Mouse (Mus musculus): ENCODE results near the gene Csnk2a2. TPM values are rescaled to one million over a fixed set of nuclear protein-coding genes. Genes with fewer than 3 reads are reported as not detected.

Csnk2a2 gene
- total RNA-seq (2021), result 10 to 100 TPM; 32.8 to 35.0 TPM
- long read RNA-seq, experiment 1, transcript Csnk2a2-201 (12 exons, 3,773 nt), result major isoform, 5 of 30 reads
- long read RNA-seq, experiment 1, partial matches to known transcripts, result 5 of 30 reads
- long read RNA-seq, experiment 1, other reads (novel, unspliced or antisense), result 20 of 30 reads
- long read RNA-seq, experiment 2, full-length matches to known transcripts, result 13 of 31 reads
- long read RNA-seq, experiment 2, partial matches to known transcripts, result 0 of 31 reads
- long read RNA-seq, experiment 2, other reads (novel, unspliced or antisense), result 18 of 31 reads

DNA sequence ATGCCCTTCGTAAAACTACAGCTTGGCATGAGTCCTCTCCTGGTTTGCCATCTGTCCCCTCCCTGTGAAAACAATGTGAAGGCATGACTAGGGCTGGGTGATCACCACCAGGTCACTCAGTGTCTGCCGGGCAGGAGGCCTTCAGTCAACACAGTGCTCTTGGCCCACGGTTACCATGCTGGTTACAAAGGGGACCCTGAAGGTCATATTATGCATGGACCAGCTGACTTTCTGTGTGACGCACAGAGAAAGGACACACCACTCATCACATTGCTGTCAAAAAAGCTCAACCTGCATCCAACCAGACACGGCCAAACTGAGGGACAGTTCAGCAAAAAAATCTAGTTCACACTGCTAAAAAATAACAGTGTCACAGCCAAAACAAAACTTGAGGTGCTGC lies at the start of gene Csnk2a2:
Gene Csnk2a2, minus strand, starts transcription at position 34 of the 400 bp plus-strand sequence.
- no peak for DNase-seq
- intact Hi-C loops (cut with DNase I), result no loop called here

DNA sequence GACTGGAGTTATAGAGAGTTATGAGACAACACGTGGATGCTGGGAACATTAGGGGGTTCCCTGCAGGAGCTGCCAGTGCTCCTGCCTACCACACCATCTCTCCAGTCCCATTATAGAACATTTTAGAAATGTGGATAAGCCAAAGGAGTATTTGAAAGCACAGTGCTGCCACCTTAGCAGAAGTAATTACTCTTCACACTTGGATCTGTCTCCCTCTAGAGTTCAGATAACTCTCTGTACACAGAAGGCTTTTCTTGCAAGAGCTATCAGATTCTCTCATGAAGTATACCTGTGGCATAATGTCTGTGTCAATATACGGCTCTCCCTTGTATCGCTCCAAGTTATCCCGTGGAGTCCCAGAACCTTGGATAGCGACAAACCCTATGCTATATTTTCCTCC lies 49.6 kb upstream of the Csnk2a2 start:
- DNase-seq, result no peak
- intact Hi-C loops (cut with DNase I), result no loop called here

DNA sequence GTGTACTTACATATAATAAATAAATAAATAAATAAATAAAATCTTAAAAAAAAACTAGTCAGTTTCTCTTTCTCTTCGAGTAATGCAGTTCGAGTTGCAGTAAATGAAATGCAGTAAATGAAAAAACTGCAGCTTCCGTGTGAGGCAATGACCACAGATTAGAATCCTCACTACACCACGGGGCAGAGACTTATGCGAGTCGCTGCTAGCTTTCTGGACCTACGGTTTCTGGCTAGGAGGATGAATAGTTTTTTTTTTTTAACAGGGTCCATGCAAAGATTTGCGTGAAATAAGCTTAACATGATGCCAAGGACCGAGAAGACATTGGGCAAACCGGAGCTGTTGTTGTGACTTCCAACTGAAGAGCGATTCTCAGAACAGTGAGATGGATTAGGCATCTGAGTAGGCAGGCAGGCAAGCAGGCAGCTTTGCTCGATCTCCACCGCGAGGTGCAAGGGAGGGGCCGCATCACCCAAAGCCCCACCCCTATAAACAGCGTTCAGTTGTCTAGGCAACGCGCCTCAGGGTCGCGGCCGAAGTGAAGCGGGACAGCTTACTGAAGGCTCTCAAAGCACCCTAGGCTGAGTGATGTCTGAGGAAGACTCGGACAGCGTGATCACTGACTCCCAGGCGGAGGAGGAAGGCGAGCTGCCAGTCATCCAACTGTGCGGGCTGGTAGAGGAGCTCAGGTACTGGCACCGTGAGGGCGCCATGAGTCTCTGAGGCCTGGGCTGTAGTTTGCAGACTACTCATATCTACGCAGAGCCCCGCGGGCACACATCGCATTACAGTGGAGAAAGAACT lies 43.9 kb upstream of the Csnk2a2 start, which contains the start of gene Ccdc113:
Gene Ccdc113, plus strand, starts transcription at position 502 of the 804 bp plus-strand sequence.
- intact Hi-C loops (cut with DNase I), result no loop called here
- DNase-seq, result peak; percentile 34 to 46

DNA sequence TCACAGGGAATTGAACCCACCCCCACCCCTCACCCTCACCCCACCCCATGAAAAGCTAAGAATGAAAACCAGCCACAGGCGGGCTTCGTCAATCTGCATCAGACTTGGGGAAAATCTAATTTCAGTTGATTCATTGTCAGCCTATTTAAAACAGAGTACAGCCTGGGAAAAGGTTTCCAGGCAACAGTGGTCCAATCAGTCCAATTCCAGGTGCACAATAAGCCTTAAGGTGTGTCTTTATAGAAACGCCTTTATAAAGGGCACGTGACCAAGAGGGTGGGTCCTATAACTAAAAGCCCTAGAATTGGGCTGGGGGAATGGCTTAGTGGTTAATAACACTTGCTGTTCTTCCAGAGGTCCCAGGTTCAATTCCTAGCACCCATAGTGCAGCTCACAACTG lies 42.4 kb upstream of the Csnk2a2 start:
- intact Hi-C loops (cut with DNase I), result no loop called here
- no peak for DNase-seq

DNA sequence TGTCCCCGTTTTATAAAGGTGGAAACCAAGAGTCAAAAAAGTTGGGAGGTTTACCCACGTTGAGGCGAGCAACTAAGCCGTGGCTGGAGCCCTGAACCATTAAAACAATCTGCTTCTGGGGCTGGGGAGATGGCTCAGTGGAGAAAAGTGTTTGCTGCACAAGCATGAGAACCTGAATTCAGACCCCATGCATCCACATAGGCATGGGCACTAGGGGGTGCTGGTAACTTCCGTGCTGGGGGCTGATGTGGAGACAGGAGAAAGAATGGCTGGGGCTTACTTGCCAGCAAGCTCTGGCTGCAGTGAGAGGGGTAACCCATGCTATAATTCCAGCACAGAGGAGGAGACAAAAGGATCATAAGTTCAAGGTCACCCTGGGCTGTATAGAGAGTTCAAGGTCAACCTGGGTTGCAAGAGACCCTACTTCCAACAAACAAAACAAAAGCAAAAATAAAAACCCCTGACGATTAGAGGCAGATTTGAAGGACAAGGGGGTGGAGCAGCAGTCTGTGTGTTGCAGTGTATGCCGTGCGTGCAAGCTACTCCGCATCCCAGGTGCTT lies 39.0 kb upstream of the Csnk2a2 start:
- no peak for DNase-seq
- intact Hi-C loops (cut with DNase I), result no loop called here

DNA sequence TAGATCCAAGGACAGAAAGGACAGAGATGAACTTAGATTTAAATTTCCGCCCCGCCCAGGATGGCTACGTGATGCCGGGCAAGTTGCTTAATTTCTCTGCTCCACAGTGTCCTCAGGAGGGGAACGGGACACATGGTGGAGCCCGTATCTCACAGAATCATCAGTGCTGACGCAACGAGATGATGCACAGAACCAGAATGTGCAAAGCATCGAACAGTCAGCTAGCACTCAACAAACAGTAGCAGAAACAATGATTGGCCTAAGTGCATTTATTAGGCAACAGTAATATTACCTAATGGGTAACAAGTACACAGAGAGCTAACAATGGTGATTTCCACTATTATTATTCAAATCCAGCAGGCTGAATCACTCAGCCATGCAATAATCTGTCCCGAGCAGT lies 38.4 kb upstream of the Csnk2a2 start:
- intact Hi-C loops (cut with DNase I), result no loop called here
- DNase-seq, result no peak

DNA sequence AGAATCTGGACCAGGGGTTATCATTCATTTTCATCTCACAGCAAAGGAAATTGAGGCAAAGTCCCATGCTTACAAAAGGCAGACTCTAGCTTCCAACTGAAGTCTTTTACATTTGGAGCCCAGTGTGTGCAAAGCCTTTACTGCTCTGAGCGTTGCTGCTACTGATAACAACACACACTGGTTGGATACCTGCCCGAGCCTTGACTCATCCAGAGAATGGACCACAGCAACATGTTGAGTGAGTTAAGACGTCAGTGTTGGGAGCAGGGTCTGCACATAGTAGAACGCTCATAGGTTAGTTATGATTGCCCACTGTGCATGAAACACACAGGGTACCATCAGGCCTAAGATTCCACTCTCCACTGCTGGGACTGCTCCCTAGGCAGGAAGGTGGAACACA lies 34.2 kb upstream of the Csnk2a2 start:
- intact Hi-C loops (cut with DNase I), result loop anchor here (1.0 kb wide), 1 partner anchor 8 kb away; no protein-coding TSS in a partner anchor
- DNase-seq, result no peak

DNA sequence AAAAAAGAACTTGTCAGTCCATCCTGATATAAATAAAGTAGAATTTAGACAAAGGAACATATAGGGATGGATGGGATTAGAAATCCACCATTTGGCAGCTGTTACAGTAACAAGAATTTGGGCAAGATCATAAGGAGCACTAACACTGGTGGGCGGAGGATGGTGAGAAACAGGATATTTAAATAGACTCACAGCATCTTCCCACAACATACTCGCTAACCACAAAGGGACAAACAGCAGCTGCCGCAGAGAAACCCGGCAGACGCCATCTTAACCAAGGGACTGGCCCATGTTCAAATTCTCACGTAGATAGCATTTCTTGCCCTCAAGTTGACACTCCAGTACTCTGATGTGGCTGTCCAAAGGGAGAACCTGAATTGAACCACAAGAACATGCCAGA lies 27.1 kb upstream of the Csnk2a2 start:
- DNase-seq, result no peak
- intact Hi-C loops (cut with DNase I), result loop anchor here (1.0 kb wide), 1 partner anchor 7 kb away; no protein-coding TSS in a partner anchor

DNA sequence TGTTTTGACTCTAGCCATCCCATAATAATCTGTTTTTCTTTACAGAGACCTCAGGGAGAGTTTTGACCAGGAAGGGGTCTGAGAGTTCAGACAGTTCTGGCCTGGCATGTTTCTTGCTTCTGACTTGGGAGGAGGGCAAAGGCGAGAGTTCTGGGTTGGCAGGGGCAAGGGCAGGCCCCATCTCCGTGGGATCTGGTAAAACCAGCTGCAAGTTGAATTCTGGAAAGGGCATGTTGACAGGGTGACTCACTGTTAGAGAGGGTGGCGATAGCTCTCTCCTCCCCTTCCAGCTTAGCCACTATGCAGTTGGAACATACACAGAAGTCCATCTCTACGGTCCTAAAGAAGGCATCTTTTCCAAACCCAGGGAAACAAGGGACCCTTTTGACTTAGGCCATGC lies 23.4 kb upstream of the Csnk2a2 start:
- DNase-seq, result no peak
- intact Hi-C loops (cut with DNase I), result no loop called here

DNA sequence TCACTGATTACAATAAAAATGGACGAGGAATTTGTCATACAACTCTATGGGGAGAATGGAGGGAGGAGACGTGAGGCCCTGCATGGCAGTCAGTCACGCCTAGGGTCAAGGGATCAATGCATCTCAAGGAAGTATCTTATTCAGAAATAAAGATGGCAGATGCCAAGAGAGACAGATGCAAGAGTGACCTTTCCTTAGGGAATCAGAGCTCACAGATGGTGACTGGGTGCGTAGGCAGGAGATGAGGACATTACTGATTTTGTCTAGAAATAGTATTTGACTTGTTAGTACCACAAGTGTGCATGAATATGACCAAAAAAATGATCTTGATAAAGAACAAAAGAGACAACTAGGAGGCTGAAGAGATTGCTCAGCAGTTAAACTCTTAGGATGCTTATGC lies 22.4 kb upstream of the Csnk2a2 start:
- DNase-seq, result no peak
- intact Hi-C loops (cut with DNase I), result no loop called here

DNA sequence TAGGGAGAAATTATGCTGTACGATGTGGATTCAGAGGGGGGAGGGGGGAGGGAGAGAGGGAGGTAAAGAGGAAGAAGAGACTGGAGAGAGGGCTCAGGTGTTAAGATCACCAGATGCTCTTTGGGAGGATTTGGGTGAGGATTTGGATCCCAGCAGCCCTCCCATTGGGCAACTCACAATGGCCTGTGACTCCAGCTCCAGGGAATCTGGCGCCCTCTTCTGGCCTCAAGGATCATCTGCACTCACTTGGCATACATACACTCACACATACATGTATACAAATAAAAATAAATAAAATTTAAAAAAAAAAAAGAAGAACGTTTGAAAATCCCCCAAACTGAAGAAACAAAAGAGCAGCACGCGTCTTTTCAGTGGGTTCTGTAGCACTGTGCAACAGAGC lies 16.4 kb upstream of the Csnk2a2 start:
- DNase-seq, result no peak
- intact Hi-C loops (cut with DNase I), result no loop called here

DNA sequence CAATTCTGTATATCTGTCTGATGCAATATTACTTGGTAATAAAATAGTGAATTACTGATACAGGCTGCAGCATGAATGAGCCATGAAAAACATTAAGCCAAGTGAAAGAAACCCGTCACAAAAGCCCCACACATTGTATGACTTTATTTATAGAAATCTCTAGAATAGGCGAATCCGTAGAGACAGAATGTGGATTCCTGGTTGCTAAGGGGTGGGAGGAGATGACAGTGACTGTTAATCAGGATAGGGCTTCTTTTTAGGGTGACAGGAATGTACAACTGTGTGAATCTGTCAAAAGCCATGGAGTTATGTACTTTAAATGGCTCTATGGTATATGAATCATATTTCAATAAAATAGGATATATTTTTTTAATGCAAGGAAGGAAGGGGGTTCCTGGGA lies 15.8 kb upstream of the Csnk2a2 start:
- no peak for DNase-seq
- intact Hi-C loops (cut with DNase I), result no loop called here

DNA sequence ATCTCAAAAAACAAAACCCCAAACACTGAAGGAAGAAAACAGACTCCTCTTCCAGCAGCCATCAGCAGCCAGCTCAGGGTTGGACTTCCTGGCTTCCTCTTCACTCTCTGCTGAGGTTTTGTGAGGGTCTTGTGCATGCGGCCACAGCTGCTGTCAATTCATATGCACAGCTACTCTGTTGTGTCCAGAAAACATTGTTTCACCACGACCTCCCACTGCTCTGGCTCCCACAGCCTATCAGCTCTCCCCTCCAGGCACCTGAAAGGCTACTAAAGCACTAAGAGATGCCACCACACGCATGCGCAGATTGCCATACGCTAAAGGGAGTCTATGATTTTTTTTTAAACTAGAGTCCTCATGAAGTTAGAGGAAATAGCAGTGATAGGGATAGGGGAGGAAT lies 15.0 kb upstream of the Csnk2a2 start:
- no peak for DNase-seq

DNA sequence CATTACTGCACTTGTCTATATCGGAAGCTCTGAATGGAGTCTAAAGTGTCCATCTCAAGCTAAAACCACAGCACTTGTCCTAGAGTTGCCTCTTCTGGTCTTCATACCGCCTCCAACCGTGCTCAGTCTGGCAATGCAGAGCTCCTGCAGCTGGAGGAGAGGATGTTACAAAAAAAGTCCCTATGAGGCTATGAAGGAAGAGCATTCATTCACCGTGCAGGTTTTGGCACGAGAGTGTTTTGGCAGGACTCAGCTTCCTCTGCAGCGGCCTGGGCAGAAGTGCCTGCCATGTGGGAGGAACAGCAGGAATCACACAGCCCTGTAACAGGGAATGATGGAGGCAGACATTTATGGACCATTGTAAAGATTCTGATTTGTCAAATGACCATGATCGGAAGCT lies 12.6 kb upstream of the Csnk2a2 start:
- intact Hi-C loops (cut with DNase I), result no loop called here
- DNase-seq, result no peak

More for the DNA sequence above, 15.0 kb upstream of the Csnk2a2 start:
- intact Hi-C loops (cut with DNase I), result no loop called here

DNA sequence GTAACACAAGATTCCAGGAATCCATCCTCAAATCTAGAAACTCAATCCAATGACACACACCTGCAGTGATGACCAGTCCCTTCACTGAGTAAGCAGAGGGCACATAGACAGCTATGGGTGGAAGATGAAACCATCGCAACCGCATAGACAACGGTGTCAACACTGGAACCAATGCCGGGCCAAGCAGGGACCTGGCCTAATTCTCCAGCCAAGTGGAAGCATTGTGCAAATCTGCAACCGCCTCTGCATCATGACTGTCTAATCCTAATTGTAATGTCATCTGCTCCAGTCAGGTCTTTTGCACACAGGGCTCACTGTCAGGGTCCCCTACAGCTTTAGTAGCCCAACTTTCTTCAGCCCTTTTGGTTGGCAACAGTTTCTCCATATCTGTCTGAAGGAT lies 10.6 kb upstream of the Csnk2a2 start:
- DNase-seq, result no peak
- intact Hi-C loops (cut with DNase I), result no loop called here

DNA sequence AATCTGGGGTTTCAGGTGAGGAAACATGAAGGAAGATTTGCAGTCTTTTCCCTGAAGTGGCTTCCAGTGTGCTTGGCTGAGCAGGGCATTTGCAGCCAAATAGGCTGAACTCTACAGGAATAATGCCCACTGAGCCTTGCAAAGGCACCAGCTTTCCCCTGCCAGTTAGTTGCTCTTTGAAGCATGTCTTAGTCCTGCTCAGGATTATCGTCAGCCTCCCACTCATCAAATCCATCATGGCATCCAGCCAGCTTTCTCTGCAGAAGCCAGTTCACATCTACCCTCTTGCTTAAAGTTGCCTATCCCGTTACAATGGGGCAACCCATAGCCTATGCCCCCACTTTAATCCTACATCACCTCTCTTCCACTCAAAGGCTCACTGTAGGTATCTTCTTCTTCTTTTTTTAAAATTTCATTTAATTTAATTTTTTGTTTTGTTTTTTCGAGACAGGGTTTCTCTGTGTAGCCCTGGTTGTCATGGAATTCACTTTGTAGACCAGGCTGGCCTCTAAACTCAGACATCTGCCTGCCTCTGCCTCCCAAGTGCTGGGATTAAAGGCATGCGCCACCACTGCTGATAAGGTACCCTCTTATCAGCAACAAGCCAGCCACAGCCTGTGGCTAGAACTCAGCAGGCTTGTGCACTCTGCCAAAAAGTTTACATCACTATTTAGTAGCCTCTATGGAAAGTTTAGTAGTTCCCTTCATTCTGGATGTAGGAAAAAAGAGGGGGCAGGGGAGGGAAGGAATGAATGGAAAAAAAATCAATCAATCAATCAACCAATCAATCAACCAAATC lies 9.6 kb upstream of the Csnk2a2 start:
- intact Hi-C loops (cut with DNase I), result no loop called here
- no peak for DNase-seq

DNA sequence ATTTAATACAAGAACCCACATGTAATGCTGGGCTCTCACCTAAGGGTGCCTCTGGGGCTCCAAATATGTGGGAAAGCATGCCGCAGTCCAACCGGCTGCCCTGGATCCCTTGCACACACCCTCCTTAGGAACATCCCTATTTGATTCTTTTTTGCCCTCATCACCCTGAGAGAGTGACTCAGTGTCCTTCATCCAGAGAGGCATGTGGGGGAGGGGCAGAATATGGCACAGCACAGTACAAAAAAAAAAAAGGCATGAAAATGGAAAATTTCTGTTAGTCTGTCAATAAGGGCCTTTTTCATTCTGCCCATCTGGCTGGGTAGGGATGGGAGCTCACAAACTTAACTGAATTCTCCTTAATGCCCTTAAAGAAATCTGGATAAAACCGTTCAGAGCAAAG lies 8.0 kb upstream of the Csnk2a2 start:
- intact Hi-C loops (cut with DNase I), result no loop called here
- DNase-seq, result no peak

DNA sequence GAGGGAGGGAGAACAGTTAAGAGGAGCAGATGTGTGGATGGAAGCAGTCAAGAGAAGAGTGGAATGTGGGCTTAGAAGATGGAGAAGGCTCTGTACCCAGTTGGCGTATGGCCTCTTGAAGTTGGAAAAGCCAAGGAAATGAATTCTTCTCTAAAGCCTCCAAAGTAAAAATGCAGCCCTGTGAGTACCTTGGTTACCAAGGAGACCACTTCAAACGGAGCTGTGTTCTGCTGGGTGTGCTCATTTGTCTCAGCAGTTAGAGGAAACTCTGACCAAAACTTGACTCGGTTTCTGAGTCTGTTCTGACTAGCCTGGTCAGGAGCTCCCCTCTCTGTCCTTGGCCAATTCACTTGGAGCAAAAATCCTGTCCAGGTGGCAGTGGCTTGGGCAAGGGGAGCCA lies 6.6 kb upstream of the Csnk2a2 start:
- intact Hi-C loops (cut with DNase I), result no loop called here
- no peak for DNase-seq

DNA sequence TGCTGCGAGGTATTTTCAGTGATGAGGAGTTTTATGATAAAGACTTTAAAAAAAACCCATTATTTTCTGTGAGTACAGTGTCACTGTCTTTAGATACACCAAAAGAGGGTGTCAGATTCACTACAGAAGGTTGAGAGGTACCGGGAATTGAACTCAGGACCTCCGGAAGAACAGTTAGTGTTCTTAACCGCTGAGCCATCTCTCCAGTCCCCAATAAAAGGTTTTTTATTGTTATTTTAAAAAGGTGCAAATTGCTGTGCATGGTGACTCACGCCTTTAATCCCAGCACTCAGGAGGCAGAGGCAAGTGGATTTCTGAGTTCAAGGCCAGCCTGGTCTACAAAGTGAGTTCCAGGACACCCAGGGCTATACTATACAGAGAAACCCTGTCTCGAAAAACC lies 5.6 kb upstream of the Csnk2a2 start:
- intact Hi-C loops (cut with DNase I), result no loop called here
- DNase-seq, result no peak

DNA sequence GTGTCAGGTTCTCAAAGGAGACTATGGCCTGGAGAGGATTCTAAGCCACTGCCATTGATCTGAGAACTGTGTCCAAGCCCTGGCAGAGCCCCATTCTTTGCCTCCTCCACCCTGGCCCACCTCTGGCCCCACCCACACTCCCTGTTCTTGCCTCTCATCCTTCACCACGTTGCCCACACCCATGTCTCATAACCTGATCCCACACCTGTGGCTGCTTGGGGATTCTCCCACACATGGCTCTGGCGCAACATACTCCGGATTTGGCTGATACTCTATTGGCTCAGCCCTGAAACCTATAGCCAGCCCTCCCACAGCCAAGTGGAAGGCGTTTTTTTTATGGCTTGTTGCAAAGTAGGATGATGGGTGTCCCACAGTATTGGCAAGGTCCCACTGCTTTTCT lies 2.2 kb upstream of the Csnk2a2 start:
- no peak for DNase-seq
- intact Hi-C loops (cut with DNase I), result no loop called here
